In genomic region chr19:60134447-60135328, GRCm38 (mm10) we compare ENCODE assay signal across 15 mouse cellular contexts.
"Had no signal": no experiment of that assay in that cellular context is flagged by ENCODE, and none has a peak within 500 bp of the region (broad histone marks: within the 10 kb centered on the region; RNA-seq: fewer than 3 reads in every experiment).

No protein-coding gene starts in this region.

- H3K27me3 ChIP-seq: lung, embryonic 15.5 days; neural tube, embryonic 12.5 days had no signal

- H3K9ac ChIP-seq: limb, embryonic 12.5 days; lung, embryonic 15.5 days; neural tube, embryonic 12.5 days had no signal

- H3K36me3 ChIP-seq: limb, embryonic 12.5 days; lung, embryonic 15.5 days; neural tube, embryonic 12.5 days had no signal

- H3K9me3 ChIP-seq: limb, embryonic 12.5 days; lung, embryonic 15.5 days; neural tube, embryonic 12.5 days had no signal

- DNase-seq: kidney, adult 8-10 months; kidney, postnatal 36 days; layer of hippocampus, adult 9-11 months; layer of hippocampus, postnatal 36 days; lung, postnatal 14 days; midbrain, embryonic 14.5 days; right cerebral cortex, postnatal 4 days; thymus, adult 18-20 months; thymus, postnatal 25 days had no signal

- H3K27ac ChIP-seq: kidney, postnatal 0 days; limb, embryonic 12.5 days; lung, embryonic 15.5 days; macrophage; neural tube, embryonic 12.5 days had no signal

- ATAC-seq: intestine, embryonic 16.5 days had no signal

- H3K4me1 ChIP-seq: limb, embryonic 12.5 days; lung, embryonic 15.5 days; neural tube, embryonic 12.5 days had no signal

- H3K4me2 ChIP-seq: limb, embryonic 12.5 days; lung, embryonic 15.5 days; neural tube, embryonic 12.5 days had no signal

- H3K4me3 ChIP-seq: limb, embryonic 12.5 days; lung, embryonic 15.5 days; neural tube, embryonic 12.5 days had no signal
